Mouse (Mus musculus) hindbrain, postnatal 0 days (tissue): ENCODE results near the gene Pbld1. TPM values are rescaled to one million over a fixed set of nuclear protein-coding genes. Genes with fewer than 3 reads are reported as not detected.

ENCODE experiments used
- ATAC-seq: fragments of 200-750 bp; cut with Nextera tagmentation; 2 replicates; pipeline ENCODE4 v1.8.0; 2017; ENCODE audit warnings: mild to moderate bottlenecking, moderate TSS enrichment, moderate library complexity
- DNase-seq: peaks from one replicate; pipeline ENCODE4 v3.0.0-alpha.2; 2015; ENCODE audit warnings: low spot score
- H3K27ac ChIP-seq: fragments of 300-500 bp; sonication (generic); 2 replicates; pipeline ENCODE4 v1.5.1; 2014; ENCODE audit warnings: mild to moderate bottlenecking
- H3K27me3 ChIP-seq: fragments of 300-500 bp; sonication (generic); 2 replicates; pipeline ENCODE4 v1.6.1; 2014; ENCODE audit warnings: low read length, mixed read lengths; ENCODE audit not compliant: insufficient read depth
- H3K36me3 ChIP-seq: fragments of 300-500 bp; sonication (generic); 2 replicates; pipeline ENCODE4 v1.6.1; 2014; ENCODE audit warnings: low read length, mixed read lengths; ENCODE audit not compliant: insufficient read depth
- H3K4me1 ChIP-seq: fragments of 300-500 bp; sonication (generic); 2 replicates; pipeline ENCODE4 v1.6.1; 2014; ENCODE audit warnings: antibody characterized with exemption, low read length, mixed read lengths; ENCODE audit not compliant: insufficient read depth
- H3K4me2 ChIP-seq: fragments of 300-500 bp; sonication (generic); 2 replicates; pipeline ENCODE4 v1.6.1; 2014; ENCODE audit warnings: low read depth, mild to moderate bottlenecking, low read length, moderate library complexity, mixed read lengths
- H3K4me3 ChIP-seq: fragments of 300-500 bp; sonication (generic); 2 replicates; pipeline ENCODE4 v1.5.1; 2014; ENCODE audit warnings: low read length
- H3K9ac ChIP-seq: fragments of 300-500 bp; sonication (generic); replicated peaks from 2 replicates; pipeline ENCODE4 v1.6.1; 2014; ENCODE audit warnings: mild to moderate bottlenecking, low read length, moderate library complexity, mixed read lengths
- H3K9me3 ChIP-seq: fragments of 300-500 bp; sonication (generic); 2 replicates; pipeline ENCODE4 v1.6.1; 2016; ENCODE audit warnings: low read length, mixed read lengths
- CTCF ChIP-seq: IDR thresholded peaks from 2 replicates; pipeline ENCODE4 v1.5.1; 2016; ENCODE audit warnings: antibody characterized with exemption, control low read depth, low read depth
- WGBS: fragments of 180-500 bp; shearing (Covaris S2); extraction: QIAGEN DNeasy Blood & Tissue Kit; methylation state at CpG from one replicate; pipeline ENCODE4 v1.1.7; 2014; 5-methylcytosine and 5-hydroxymethylcytosine counted together
- polyA plus RNA-seq: library from polyadenylated mRNA; unstranded; fragments of >200 nt; fragmentation: Nextera tagmentation; extraction: Ambion mirVana; gene quantifications from 2 replicates; pipeline ENCODE4 v1.2.1, GENCODE M21; 2015
- total RNA-seq: library from RNA; depleted of rRNA; stranded (reverse); fragments of >200 nt; gene quantifications from 2 replicates; pipeline ENCODE4 v1.2.3, GENCODE M21; 2014

Pbld1 gene
- total and polyA plus RNA-seq, 2 experiments from 2014 or later, result 0.88 to 18.2 TPM

- Histone ChIP-seq H3K4me2 (no peak overlapping the region), H3K36me3 (no peaks in the 10 kb centered on the region), H3K27ac (no peak overlapping the region), H3K9ac (no peak overlapping the region), H3K9me3 (no peaks in the 10 kb centered on the region), H3K4me1 (no peaks in the 10 kb centered on the region), H3K4me3 (no peak overlapping the region), H3K27me3 (no peaks in the 10 kb centered on the region)
- no peak for TF ChIP-seq CTCF
- WGBS, result 82% methylated on average over 14 of the region's 14 CpGs
- ATAC-seq (no peak), DNase-seq (no peak)
Observed at GRCm38 (mm10) chr10:63119916-63120315, 60.0 kb downstream of the Pbld1 start.

- Histone ChIP-seq H3K27ac (no peak overlapping the region), H3K4me3 (no peak overlapping the region), H3K36me3 (no peaks in the 10 kb centered on the region), H3K9me3 (no peaks in the 10 kb centered on the region), H3K4me1 (no peaks in the 10 kb centered on the region), H3K4me2 (no peak overlapping the region), H3K9ac (no peak overlapping the region), H3K27me3 (no peaks in the 10 kb centered on the region)
- 87% methylated on average over 14 of the region's 14 CpGs for WGBS
- TF ChIP-seq CTCF, result no peak
- no peak for ATAC-seq
- DNase-seq, result no peak
Observed at GRCm38 (mm10) chr10:63121961-63122360, 62.0 kb downstream of the Pbld1 start.

GRCm38 (mm10) chr10:63122516-63122915 lies 62.6 kb downstream of the Pbld1 start:
- no peaks in the 10 kb centered on the region for H3K27me3 ChIP-seq
- TF ChIP-seq CTCF, result no peak
- no peak overlapping the region for H3K27ac ChIP-seq
- peak; percentile 71 for DNase-seq
- no peak overlapping the region for H3K4me2 ChIP-seq
- no peak overlapping the region for H3K4me3 ChIP-seq
- ATAC-seq, result peak; percentile 78; the same call in 1 of the 2 replicates
- H3K36me3 ChIP-seq, result no peaks in the 10 kb centered on the region
- no peaks in the 10 kb centered on the region for H3K4me1 ChIP-seq
- 27% methylated on average over 8 of the region's 8 CpGs for WGBS
- H3K9me3 ChIP-seq, result no peaks in the 10 kb centered on the region
- H3K9ac ChIP-seq, result no peak overlapping the region

- no peak overlapping the region for H3K4me2 ChIP-seq
- no peak for ATAC-seq
- WGBS, result 88% methylated on average over 8 of the region's 8 CpGs
- H3K9me3 ChIP-seq, result no peaks in the 10 kb centered on the region
- H3K27me3 ChIP-seq, result no peaks in the 10 kb centered on the region
- no peak overlapping the region for H3K4me3 ChIP-seq
- no peak for TF ChIP-seq CTCF
- H3K4me1 ChIP-seq, result no peaks in the 10 kb centered on the region
- no peaks in the 10 kb centered on the region for H3K36me3 ChIP-seq
- no peak overlapping the region for H3K27ac ChIP-seq
- no peak for DNase-seq
- H3K9ac ChIP-seq, result no peak overlapping the region
Observed at GRCm38 (mm10) chr10:63123141-63123540, 63.2 kb downstream of the Pbld1 start.

GRCm38 (mm10) chr10:63124016-63124415 lies 64.1 kb downstream of the Pbld1 start:
- Histone ChIP-seq H3K4me1 (no peaks in the 10 kb centered on the region), H3K9me3 (no peaks in the 10 kb centered on the region), H3K27ac (no peak overlapping the region), H3K36me3 (no peaks in the 10 kb centered on the region), H3K4me2 (no peak overlapping the region), H3K9ac (no peak overlapping the region), H3K27me3 (no peaks in the 10 kb centered on the region), H3K4me3 (no peak overlapping the region)
- TF ChIP-seq CTCF, result no peak
- DNase-seq (no peak), ATAC-seq (no peak)
- WGBS, result 85% methylated on average over 10 of the region's 10 CpGs

- peak; percentile 62 for TF ChIP-seq CTCF
- Histone ChIP-seq H3K27ac (no peak overlapping the region), H3K4me2 (no peak overlapping the region), H3K4me1 (no peaks in the 10 kb centered on the region), H3K36me3 (no peaks in the 10 kb centered on the region), H3K9ac (no peak overlapping the region), H3K4me3 (no peak overlapping the region), H3K27me3 (no peaks in the 10 kb centered on the region), H3K9me3 (no peaks in the 10 kb centered on the region)
- ATAC-seq (no peak), DNase-seq (peak; percentile 53)
- 39% methylated on average over 11 of the region's 11 CpGs for WGBS
Observed at GRCm38 (mm10) chr10:63125343-63125742, 65.4 kb downstream of the Pbld1 start.

GRCm38 (mm10) chr10:63126116-63126515 lies 66.2 kb downstream of the Pbld1 start:
- H3K9me3 ChIP-seq, result no peaks in the 10 kb centered on the region
- H3K27ac ChIP-seq, result no peak overlapping the region
- no peak for TF ChIP-seq CTCF
- H3K4me3 ChIP-seq, result no peak overlapping the region
- H3K36me3 ChIP-seq, result no peaks in the 10 kb centered on the region
- ATAC-seq (no peak), DNase-seq (no peak)
- H3K27me3 ChIP-seq, result no peaks in the 10 kb centered on the region
- H3K4me2 ChIP-seq, result no peak overlapping the region
- H3K9ac ChIP-seq, result no peak overlapping the region
- WGBS, result 70% methylated on average over 4 of the region's 4 CpGs
- no peaks in the 10 kb centered on the region for H3K4me1 ChIP-seq
